27 mouse cellular contexts compared by ENCODE assay signal in genomic region chr9:109119571-109119970, GRCm38 (mm10). TPM values are rescaled to one million over a fixed set of nuclear protein-coding genes. Genes with fewer than 3 reads are reported as not detected.
A peak's percentile ranks its signal among the peaks of the same experiment; 100 is the strongest.
DNase-seq lines count a peak whose midpoint lies in the region; TF ChIP-seq lines count a peak whose summit lies in the region.
"Had no signal": no experiment of that assay in that cellular context is flagged by ENCODE, and none has a peak within 500 bp of the region (broad histone marks: within the 10 kb centered on the region; RNA-seq: fewer than 3 reads in every experiment).

No protein-coding gene starts in this region.

- no peak overlapping the region for H3K27ac ChIP-seq in layer of hippocampus, adult 2 months
- H3K27ac ChIP-seq: embryonic facial prominence, embryonic 13.5 days; hindbrain, postnatal 0 days; left cerebral cortex, adult 2 months; liver, embryonic 15.5 days; midbrain, embryonic 12.5 days had no signal

- no peak for TF ChIP-seq CTCF in layer of hippocampus, adult 2 months (conservative IDR thresholded peaks at IDR 0.05)

- peak; percentile 7 for DNase-seq in adrenal gland, postnatal 14 days
- no peak for DNase-seq in adrenal gland, postnatal 10 days
- DNase-seq in kidney, postnatal 10 days: peak; percentile 6
- no peak for DNase-seq in kidney, postnatal 36 days
- DNase-seq in urinary bladder, postnatal 14 days (ENCODE audit: low spot score): peak; percentile 43
- no peak for DNase-seq in urinary bladder, postnatal 36 days (ENCODE audit: low spot score in 2 of 2)
- DNase-seq in layer of hippocampus, adult 2 months (ENCODE audit: low spot score in 2 of 2): no peak
- DNase-seq in thymus, postnatal 4 days: no peak
- DNase-seq: cerebellum, adult 2 months; cerebellum, postnatal 25 days; forebrain, postnatal 0 days; gastrocnemius, postnatal 14 days; heart, adult 18-20 months; heart, postnatal 10 days; kidney, adult 9 months; liver; thymus, postnatal 14 days had no signal

- no peak overlapping the region for H3K4me3 ChIP-seq in layer of hippocampus, adult 2 months
- H3K4me3 ChIP-seq: embryonic facial prominence, embryonic 13.5 days; heart, embryonic 12.5 days; left cerebral cortex, adult 2 months; liver, embryonic 15.5 days; midbrain, embryonic 12.5 days had no signal

RNA-seq across cellular contexts. Expression of gene Plxnb1, which starts 24.4 kb away (rescaled TPM):
- 63.8 and 67.0 TPM in 2 replicates for total RNA-seq in adrenal gland, postnatal 14 days (2021)
- 10 to 100 TPM; 46.9 to 69.6 TPM for total RNA-seq in adrenal gland, postnatal 10 days (2021)
- total RNA-seq in layer of hippocampus, adult 2 months (2021): 10 to 100 TPM; 84.4 to 92.7 TPM
- total RNA-seq: megakaryocyte progenitor cell, adult 5-6 weeks had no signal

RNA-seq across cellular contexts. Expression of gene Tma7, which starts 37.2 kb away (rescaled TPM):
- 326 and 340 TPM in 2 replicates for total RNA-seq in adrenal gland, postnatal 14 days (2021)
- 100 to 1,000 TPM; 336 to 351 TPM for total RNA-seq in adrenal gland, postnatal 10 days (2021)
- total RNA-seq in layer of hippocampus, adult 2 months (2021): 100 to 1,000 TPM; 295 to 309 TPM

RNA-seq across cellular contexts. Expression of gene Ccdc51, which starts 37.3 kb away (rescaled TPM):
- 15.7 and 17.2 TPM in 2 replicates for total RNA-seq in adrenal gland, postnatal 14 days (2021)
- total RNA-seq in adrenal gland, postnatal 10 days (2021): 10 to 100 TPM; 15.7 to 19.4 TPM
- total RNA-seq in layer of hippocampus, adult 2 months (2021): 1 to 10 TPM; 7.6 to 8.1 TPM

RNA-seq across cellular contexts. Expression of gene Fbxw21, which starts 42.3 kb away (rescaled TPM):
- not detected in 2 replicates for total RNA-seq in adrenal gland, postnatal 14 days (2021)
- total RNA-seq in adrenal gland, postnatal 10 days (2021): not detected
- not detected for total RNA-seq in layer of hippocampus, adult 2 months (2021)
- total RNA-seq: forebrain, postnatal 0 days; gastrocnemius, postnatal 14 days; heart, adult 18-20 months; heart, postnatal 10 days; hindbrain, postnatal 0 days; layer of hippocampus, postnatal 10 days; left cerebral cortex, adult 2 months; left cerebral cortex, postnatal 36 days; megakaryocyte progenitor cell, adult 5-6 weeks; monocyte, adult 5-6 weeks had no signal

RNA-seq across cellular contexts. Expression of gene Atrip, which starts 45.6 kb away (rescaled TPM):
- total RNA-seq in adrenal gland, postnatal 14 days (2021): 14.6 and 16.0 TPM in 2 replicates
- 10 to 100 TPM; 13.8 to 14.2 TPM for total RNA-seq in adrenal gland, postnatal 10 days (2021)
- 10 to 100 TPM; 25.0 to 31.9 TPM for total RNA-seq in layer of hippocampus, adult 2 months (2021)

Comparison
In these comparisons a context has a peak if more than half of its experiments do, and no peak if none do; other contexts are left out.
1. DNase-seq: peak in adrenal gland, postnatal 14 days (single experiment), kidney, postnatal 10 days (single experiment) and urinary bladder, postnatal 14 days (single experiment); none in adrenal gland, postnatal 10 days (single experiment), kidney, postnatal 36 days (0 of 2), urinary bladder, postnatal 36 days (0 of 2), layer of hippocampus, adult 2 months (0 of 2) and thymus, postnatal 4 days (single experiment).